Mouse (Mus musculus) C2C12 (cell line): ENCODE data around the gene Rps26. TPM values are rescaled to one million over a fixed set of nuclear protein-coding genes. Genes with fewer than 3 reads are reported as not detected.

Experiments used
- H3K27me3 ChIP-seq: one replicate; pipeline ENCODE4 v1.6.1; 2011; ENCODE audit not compliant: control insufficient read depth, insufficient read depth, insufficient read length
- H3K36me3 ChIP-seq: one replicate; pipeline ENCODE4 v1.6.1; 2011; ENCODE audit not compliant: control insufficient read depth, insufficient read depth
- H3K4me3 ChIP-seq: one replicate; pipeline ENCODE4 v1.5.1; 2011; ENCODE audit warnings: mild to moderate bottlenecking, control low read depth; ENCODE audit not compliant: poor library complexity, insufficient read depth, severe bottlenecking
- H3K79me2 ChIP-seq: one replicate; pipeline ENCODE4 v1.6.1; 2011; ENCODE audit not compliant: control insufficient read depth, insufficient read depth
- H3K79me3 ChIP-seq: one replicate; pipeline ENCODE4 v1.6.1; 2011; ENCODE audit warnings: low read depth, control low read depth
- H3ac ChIP-seq: one replicate; pipeline ENCODE3; 2011; ENCODE audit warnings: low read depth; ENCODE audit not compliant: control insufficient read depth, insufficient read length
- CEBPB ChIP-seq: IDR thresholded peaks from one replicate; pipeline ENCODE4 v1.6.1; 2011; ENCODE audit warnings: low read depth, mild to moderate bottlenecking, control low read depth, moderate library complexity
- CTCF ChIP-seq: IDR thresholded peaks from one replicate; pipeline ENCODE4 v1.5.1; 2011; ENCODE audit not compliant: control insufficient read depth, insufficient read depth, insufficient read length
- FOSL1 ChIP-seq: IDR thresholded peaks from one replicate; pipeline ENCODE4 v1.8.0; 2011; ENCODE audit warnings: mild to moderate bottlenecking, low read length; ENCODE audit not compliant: poor library complexity, insufficient read depth, severe bottlenecking
- MAX ChIP-seq: IDR thresholded peaks from one replicate; pipeline ENCODE4 v1.6.1; 2011; ENCODE audit warnings: mild to moderate bottlenecking, control low read depth
- MYOD1 ChIP-seq: IDR thresholded peaks from one replicate; pipeline ENCODE4 v1.6.1; 2011; ENCODE audit warnings: low read depth; ENCODE audit not compliant: control insufficient read depth, insufficient read length
- MYOG ChIP-seq: IDR thresholded peaks from one replicate; pipeline ENCODE4 v1.6.1; 2011; ENCODE audit not compliant: control insufficient read depth, insufficient read length; ENCODE audit errors: extremely low read depth
- USF1 ChIP-seq: IDR thresholded peaks from one replicate; pipeline ENCODE4 v1.6.1; 2011; ENCODE audit warnings: low read depth, mild to moderate bottlenecking, control low read depth, moderate library complexity
- polyA plus RNA-seq: library from polyadenylated mRNA; unstranded; fragments of >200 nt; fragmentation: generic; extraction: Trizol; gene quantifications from one replicate; pipeline ENCODE4 v1.2.1, GENCODE M21; 2012; ENCODE audit warnings: missing spikeins

Gene Rps26
- polyA plus RNA-seq, 1 experiment: 2,179 TPM

- H3ac ChIP-seq: no peak overlapping the region
- H3K36me3 ChIP-seq: no peaks in the 10 kb centered on the region
- H3K27me3 ChIP-seq: no peaks in the 10 kb centered on the region
- H3K4me3 ChIP-seq: no peak overlapping the region
- TF ChIP-seq FOSL1 (no peak), MYOD1 (no peak)
- no peaks in the 10 kb centered on the region for H3K79me2 ChIP-seq
- H3K79me3 ChIP-seq: no peaks in the 10 kb centered on the region
Measured at GRCm38 (mm10) chr10:128587120-128587519, 39.4 kb downstream of the Rps26 start.

DNA sequence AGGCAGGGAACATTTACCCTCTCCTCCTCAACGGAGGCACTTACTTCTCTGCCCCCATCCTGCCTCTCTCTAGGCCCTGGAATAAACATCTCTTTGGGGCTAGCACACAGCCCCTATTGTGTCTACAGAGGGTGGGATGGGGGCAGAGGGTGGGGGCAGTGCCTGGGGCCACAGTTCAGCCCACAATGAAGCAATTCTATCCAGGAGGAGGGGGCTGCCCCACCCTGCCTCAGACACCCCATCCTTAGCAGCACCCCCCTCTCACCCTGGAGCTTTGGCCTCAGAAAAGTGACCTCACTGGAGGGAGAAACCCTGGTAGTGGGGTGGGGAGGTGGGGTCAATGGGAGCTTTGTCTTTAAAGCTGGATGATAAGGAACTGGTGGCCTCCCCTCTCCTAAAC, 40.0 kb downstream of the Rps26 start:
- Histone ChIP-seq H3ac (no peak overlapping the region), H3K27me3 (no peaks in the 10 kb centered on the region), H3K36me3 (no peaks in the 10 kb centered on the region), H3K79me3 (no peaks in the 10 kb centered on the region), H3K79me2 (no peaks in the 10 kb centered on the region), H3K4me3 (no peak overlapping the region)
- TF ChIP-seq MYOG (no peak), USF1 (no peak), CEBPB (no peak), CTCF (no peak), FOSL1 (no peak), MAX (no peak), MYOD1 (no peak)

DNA sequence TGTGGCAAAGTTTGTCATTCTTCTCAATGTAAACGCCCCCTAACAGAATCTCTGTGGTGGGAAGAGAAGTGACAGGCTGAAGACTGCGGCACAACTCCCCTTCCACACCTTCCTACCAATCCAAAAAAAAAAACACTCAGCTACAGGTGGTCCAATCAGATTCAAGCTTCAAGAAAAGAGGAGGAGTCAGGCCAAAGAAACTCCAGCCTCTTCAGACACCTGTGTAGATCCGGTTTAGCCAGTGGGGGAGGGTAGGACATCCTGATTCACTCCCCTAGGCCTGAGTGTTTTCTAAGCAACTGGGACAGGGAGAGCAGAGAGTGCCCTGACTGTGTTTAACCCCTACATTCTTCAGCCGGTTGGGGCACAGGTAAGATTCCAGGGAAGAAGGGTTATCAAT, 42.2 kb downstream of the Rps26 start:
- TF ChIP-seq USF1 (no peak), CEBPB (no peak), FOSL1 (no peak), CTCF (no peak), MYOD1 (no peak), MYOG (no peak), MAX (no peak)
- H3K4me3 ChIP-seq: no peak overlapping the region

GRCm38 (mm10) chr10:128583644-128584043, 42.9 kb downstream of the Rps26 start:
- Histone ChIP-seq H3K36me3 (no peaks in the 10 kb centered on the region), H3K27me3 (no peaks in the 10 kb centered on the region), H3K79me3 (no peaks in the 10 kb centered on the region), H3ac (no peak overlapping the region), H3K4me3 (no peak overlapping the region), H3K79me2 (no peaks in the 10 kb centered on the region)
- no peak for TF ChIP-seq MAX
- TF ChIP-seq USF1: no peak
- no peak for TF ChIP-seq CTCF
- no peak for TF ChIP-seq FOSL1
- no peak for TF ChIP-seq CEBPB
- no peak for TF ChIP-seq MYOD1
- TF ChIP-seq MYOG: no peak

More for the DNA sequence above, 42.2 kb downstream of the Rps26 start:
- H3K79me3 ChIP-seq: no peaks in the 10 kb centered on the region
- H3K36me3 ChIP-seq: no peaks in the 10 kb centered on the region
- no peak overlapping the region for H3ac ChIP-seq
- no peaks in the 10 kb centered on the region for H3K79me2 ChIP-seq
- H3K27me3 ChIP-seq: no peaks in the 10 kb centered on the region

GRCm38 (mm10) chr10:128579731-128580130, 46.8 kb downstream of the Rps26 start:
- no peak overlapping the region for H3ac ChIP-seq
- H3K36me3 ChIP-seq: no peaks in the 10 kb centered on the region
- no peak overlapping the region for H3K4me3 ChIP-seq
- H3K79me3 ChIP-seq: no peaks in the 10 kb centered on the region
- H3K27me3 ChIP-seq: no peaks in the 10 kb centered on the region
- TF ChIP-seq MYOD1: no peak
- H3K79me2 ChIP-seq: no peaks in the 10 kb centered on the region

DNA sequence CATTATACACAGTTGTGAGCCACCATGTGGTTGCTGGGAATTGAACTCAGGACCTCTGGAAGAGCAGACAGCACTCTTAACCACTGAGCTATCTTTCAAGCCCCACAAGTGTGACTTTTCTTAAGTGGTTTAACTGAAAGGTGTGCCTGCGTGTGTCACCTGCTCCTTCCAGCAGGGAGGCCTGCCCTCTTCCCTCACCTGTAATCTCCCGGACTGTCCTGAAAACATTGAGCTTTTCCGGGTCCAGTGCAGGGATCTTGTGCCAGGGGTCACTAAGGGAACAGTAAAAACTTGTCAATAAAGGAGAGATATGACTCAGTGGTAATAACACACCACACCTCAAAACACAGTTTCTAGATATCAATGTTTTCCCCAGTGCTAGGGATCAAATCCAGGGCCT, 47.2 kb downstream of the Rps26 start:
- H3K4me3 ChIP-seq: no peak overlapping the region
- TF ChIP-seq CTCF (no peak), FOSL1 (no peak), CEBPB (no peak), MYOG (no peak), MAX (no peak), USF1 (no peak), MYOD1 (no peak)
- H3K27me3 ChIP-seq: no peaks in the 10 kb centered on the region
- no peaks in the 10 kb centered on the region for H3K79me3 ChIP-seq
- H3K36me3 ChIP-seq: no peaks in the 10 kb centered on the region
- H3K79me2 ChIP-seq: no peaks in the 10 kb centered on the region
- H3ac ChIP-seq: no peak overlapping the region
